Mouse (Mus musculus): ENCODE results near the gene Cphx1. TPM values are rescaled to one million over a fixed set of nuclear protein-coding genes. Genes with fewer than 3 reads are reported as not detected.

Cphx1 gene
- 0.14 TPM in 1 of 2 replicates, not detected in the other for polyA plus RNA-seq (2015; fragmentation: Nextera tagmentation; extraction: Ambion mirVana)

GRCm38 (mm10) chr14:25938004-25938403 lies at the start of gene Cphx1:
Cphx1 (plus strand) TSS chr14:25938304.

GRCm38 (mm10) chr14:25903000-25903399 lies 35.1 kb upstream of the Cphx1 start, which contains the start of gene Plac9a:
Plac9a (minus strand) TSS chr14:25903100.

DNA sequence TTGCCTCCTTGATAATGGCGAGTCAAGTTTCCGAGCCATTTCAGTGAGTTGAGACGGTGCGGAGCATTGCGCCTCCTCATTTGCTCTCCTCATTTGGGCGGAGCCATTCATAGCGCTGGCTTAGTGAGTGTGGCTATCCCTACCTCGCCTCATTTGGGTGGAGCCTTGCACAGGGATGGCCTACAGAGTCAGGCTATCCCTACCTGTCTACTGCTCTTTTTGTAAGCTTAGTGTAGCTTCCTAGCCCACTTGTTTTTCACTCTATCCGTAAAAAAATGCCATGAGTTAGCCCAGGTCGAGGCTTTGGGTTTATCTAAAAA lies 10.6 kb upstream of the Cphx1 start, which contains the start of gene Tmem254a:
Gene Tmem254a (minus strand): TSS at position 111 of the 320 bp plus-strand sequence.

DNA sequence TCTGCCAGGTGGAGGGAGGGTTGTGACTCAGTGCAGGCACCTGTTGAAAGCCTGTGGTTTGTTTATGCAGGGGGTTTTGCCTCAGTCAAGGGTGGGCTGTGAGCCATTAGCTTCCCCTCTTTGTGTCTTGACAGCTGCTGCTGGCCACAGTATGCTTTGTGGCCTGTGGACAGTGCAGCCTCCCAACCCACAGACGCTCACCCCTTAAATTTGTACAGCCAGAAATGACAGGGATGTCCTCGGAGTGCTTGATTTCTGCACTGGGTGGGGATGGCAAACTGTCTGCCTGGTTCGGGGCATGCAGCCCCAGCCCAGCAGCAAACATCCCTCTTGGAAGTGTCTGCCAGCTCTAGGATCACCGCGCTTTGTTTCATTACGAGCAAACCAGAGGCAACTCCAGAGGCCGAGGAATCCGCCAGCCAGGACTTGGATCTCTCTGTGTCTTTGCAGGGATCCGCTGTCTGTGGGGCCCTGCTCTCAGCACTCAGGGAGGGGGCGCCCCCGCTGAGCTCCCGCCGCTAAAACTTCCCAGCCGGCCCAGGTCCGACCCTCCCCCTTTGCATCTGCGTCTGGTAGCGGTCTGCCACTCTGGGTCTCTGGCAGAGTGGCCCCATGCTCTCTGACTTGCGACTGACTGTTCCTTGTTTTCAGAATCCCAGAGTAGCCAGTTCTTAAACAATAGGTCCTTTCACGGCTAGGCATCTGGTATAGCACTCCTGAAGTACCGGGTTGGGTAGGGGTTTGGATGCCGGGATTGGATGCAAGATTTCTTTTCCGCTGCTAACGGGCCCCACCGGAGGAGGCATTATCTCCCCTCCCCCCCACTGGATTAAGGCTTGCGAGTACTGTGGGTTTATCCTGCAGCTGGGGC lies 40.5 kb downstream of the Cphx1 start, which contains the start of gene Duxbl1:
Gene Duxbl1 (plus strand): TSS at position 207 of the 871 bp plus-strand sequence.

Other genes starting within 250 kb of the Cphx1 start
- 55.1 and 55.8 TPM in 2 replicates for gene Ppif, start 244.2 kb upstream of the Cphx1 start, polyA plus RNA-seq (2015; fragmentation: Nextera tagmentation; extraction: Ambion mirVana)
- gene Zcchc24, start 169.3 kb upstream of the Cphx1 start, polyA plus RNA-seq (2015; fragmentation: Nextera tagmentation; extraction: Ambion mirVana): 20.8 and 21.1 TPM in 2 replicates
- gene Anxa11, start 96.1 kb upstream of the Cphx1 start, polyA plus RNA-seq (2015; fragmentation: Nextera tagmentation; extraction: Ambion mirVana): 3.1 and 4.2 TPM in 2 replicates
- 1.3 TPM in 1 of 2 replicates, not detected in the other for gene Plac9a, start 35.2 kb upstream of the Cphx1 start, polyA plus RNA-seq (2015; fragmentation: Nextera tagmentation; extraction: Ambion mirVana)
- gene Tmem254a, start 10.6 kb upstream of the Cphx1 start, polyA plus RNA-seq (2015; fragmentation: Nextera tagmentation; extraction: Ambion mirVana): 5.4 and 5.8 TPM in 2 replicates
- gene Duxbl1, start 40.3 kb downstream of the Cphx1 start, polyA plus RNA-seq (2015; fragmentation: Nextera tagmentation; extraction: Ambion mirVana): 0.96 and 1.5 TPM in 2 replicates
- 20.3 and 21.9 TPM in 2 replicates for gene Gm9780, start 104.4 kb downstream of the Cphx1 start, polyA plus RNA-seq (2015; fragmentation: Nextera tagmentation; extraction: Ambion mirVana)
- gene Tmem254c, start 129.1 kb downstream of the Cphx1 start, polyA plus RNA-seq (2015; fragmentation: Nextera tagmentation; extraction: Ambion mirVana): 50.8 and 54.5 TPM in 2 replicates
- not detected in 2 replicates for gene Cphx2, start 143.2 kb downstream of the Cphx1 start, polyA plus RNA-seq (2015; fragmentation: Nextera tagmentation; extraction: Ambion mirVana)
- gene Cphx3, start 144.0 kb downstream of the Cphx1 start, polyA plus RNA-seq (2015; fragmentation: Nextera tagmentation; extraction: Ambion mirVana): not detected in 2 replicates
- gene Duxbl2, start 180.0 kb downstream of the Cphx1 start, polyA plus RNA-seq (2015; fragmentation: Nextera tagmentation; extraction: Ambion mirVana): not detected in 2 replicates
- gene Plac9b, start 244.2 kb downstream of the Cphx1 start, polyA plus RNA-seq (2015; fragmentation: Nextera tagmentation; extraction: Ambion mirVana): 12.7 and 28.5 TPM in 2 replicates